Mouse (Mus musculus) lung, postnatal 0 days (tissue): ENCODE measurements at regions not wholly inside any gene's neighbourhood (a gene's known extent, or its start where the extent isn't known, plus 50 kb on each side); places are given as distances from the start of the nearest gene placed in this dataset.

ENCODE experiments used
- CTCF ChIP-seq: IDR thresholded peaks from 2 replicates; pipeline ENCODE4 v1.5.1; 2016; ENCODE audit warnings: antibody characterized with exemption, mild to moderate bottlenecking
- EP300 ChIP-seq: IDR thresholded peaks from 2 replicates; pipeline ENCODE4 v1.6.1; 2016; ENCODE audit warnings: antibody characterized with exemption, mild to moderate bottlenecking, control low read depth

DNA sequence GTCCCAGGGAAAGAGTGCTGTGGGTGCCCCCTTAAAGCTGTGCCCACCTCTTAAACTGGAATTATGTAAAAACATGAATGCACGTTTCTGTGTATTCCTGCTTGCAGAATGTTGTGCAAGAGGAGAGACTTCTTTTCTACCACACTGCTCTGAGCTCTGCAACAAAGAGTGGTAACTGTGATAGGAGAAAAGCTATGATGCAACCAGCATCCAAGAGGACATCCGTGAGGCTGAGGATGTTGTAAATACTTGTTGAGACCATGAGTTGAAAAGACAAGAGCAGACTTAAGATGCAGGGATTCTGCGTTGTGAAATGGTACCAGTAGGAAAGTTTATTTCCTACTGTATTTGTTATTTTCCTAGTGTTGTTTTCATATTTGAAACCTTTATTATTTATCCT, 56.0 kb upstream of the Arhgap11a start:
- TF ChIP-seq CTCF (no peak), EP300 (no peak)
